Mouse (Mus musculus) splenic B cell, adult 2 months (primary cell): ENCODE results near the gene Nr2e1.

ENCODE experiments used
- DNase-seq: peaks from one replicate; pipeline ENCODE4 v3.0.0-alpha.2; 2011; ENCODE audit warnings: low read depth, low spot score
- H3K27me3 ChIP-seq: 2 replicates; pipeline ENCODE4 v1.6.1; 2012; ENCODE audit warnings: mild to moderate bottlenecking, low read length, moderate library complexity, mixed read lengths; ENCODE audit not compliant: control insufficient read depth, poor library complexity, insufficient read depth, severe bottlenecking
- H3K36me3 ChIP-seq: 2 replicates; pipeline ENCODE4 v1.6.1; 2012; ENCODE audit warnings: mild to moderate bottlenecking, low read length, moderate library complexity, mixed read lengths; ENCODE audit not compliant: control insufficient read depth, poor library complexity, insufficient read depth, severe bottlenecking

Nr2e1 gene

GRCm38 (mm10) chr10:42580951-42581277, 2.5 kb downstream of the Nr2e1 start:
- Histone ChIP-seq H3K36me3 (no peaks in the 10 kb centered on the region), H3K27me3 (peaks cover 6% of the 10 kb centered on the region; the same call in 1 of the 2 replicates)
- DNase-seq, result no peak

GRCm38 (mm10) chr10:42580131-42580950, 3.1 kb downstream of the Nr2e1 start:
- Histone ChIP-seq H3K36me3 (no peaks in the 10 kb centered on the region), H3K27me3 (peaks cover 6% of the 10 kb centered on the region; the same call in 1 of the 2 replicates)
- DNase-seq, result no peak

GRCm38 (mm10) chr10:42579475-42580130, 3.8 kb downstream of the Nr2e1 start:
- Histone ChIP-seq H3K27me3 (peaks cover 6% of the 10 kb centered on the region; the same call in 1 of the 2 replicates), H3K36me3 (no peaks in the 10 kb centered on the region)
- no peak for DNase-seq

- Histone ChIP-seq H3K36me3 (no peaks in the 10 kb centered on the region), H3K27me3 (peaks cover 3% of the 10 kb centered on the region; the same call in 1 of the 2 replicates)
- DNase-seq, result no peak
Observed at GRCm38 (mm10) chr10:42578698-42579474, 4.5 kb downstream of the Nr2e1 start.

- no peak for DNase-seq
- Histone ChIP-seq H3K27me3 (peaks cover 3% of the 10 kb centered on the region; the same call in 1 of the 2 replicates), H3K36me3 (no peaks in the 10 kb centered on the region)
Observed at GRCm38 (mm10) chr10:42578281-42578675, 5.2 kb downstream of the Nr2e1 start.

- no peaks in the 10 kb centered on the region for H3K36me3 ChIP-seq
- DNase-seq, result no peak
Observed at GRCm38 (mm10) chr10:42577525-42578280, 5.7 kb downstream of the Nr2e1 start.

GRCm38 (mm10) chr10:42574639-42575038, 8.8 kb downstream of the Nr2e1 start:
- DNase-seq, result no peak
- Histone ChIP-seq H3K36me3 (no peaks in the 10 kb centered on the region), H3K27me3 (no peaks in the 10 kb centered on the region; the same call in 1 of the 2 replicates)

More at GRCm38 (mm10) chr10:42577525-42578280, 5.7 kb downstream of the Nr2e1 start:
- H3K27me3 ChIP-seq, result peaks cover 3% of the 10 kb centered on the region; the same call in 1 of the 2 replicates

- H3K27me3 ChIP-seq, result no peaks in the 10 kb centered on the region; the same call in 1 of the 2 replicates
- no peak for DNase-seq
Observed at GRCm38 (mm10) chr10:42572971-42573370, 10.5 kb downstream of the Nr2e1 start.

GRCm38 (mm10) chr10:42572567-42572966, 10.9 kb downstream of the Nr2e1 start:
- DNase-seq, result no peak
- H3K36me3 ChIP-seq, result no peaks in the 10 kb centered on the region
- no peaks in the 10 kb centered on the region; the same call in 1 of the 2 replicates for H3K27me3 ChIP-seq

More at GRCm38 (mm10) chr10:42572971-42573370, 10.5 kb downstream of the Nr2e1 start:
- H3K36me3 ChIP-seq, result no peaks in the 10 kb centered on the region

GRCm38 (mm10) chr10:42562272-42562671, 21.2 kb downstream of the Nr2e1 start:
- no peaks in the 10 kb centered on the region for H3K27me3 ChIP-seq
- no peaks in the 10 kb centered on the region for H3K36me3 ChIP-seq
- DNase-seq, result peak; percentile 13

- H3K27me3 ChIP-seq, result no peaks in the 10 kb centered on the region
- H3K36me3 ChIP-seq, result no peaks in the 10 kb centered on the region
- no peak for DNase-seq
Observed at GRCm38 (mm10) chr10:42559581-42560200, 23.7 kb downstream of the Nr2e1 start.

GRCm38 (mm10) chr10:42546507-42546906, 36.9 kb downstream of the Nr2e1 start:
- Histone ChIP-seq H3K36me3 (no peaks in the 10 kb centered on the region), H3K27me3 (no peaks in the 10 kb centered on the region)
- no peak for DNase-seq

GRCm38 (mm10) chr10:42545707-42546503, 37.5 kb downstream of the Nr2e1 start:
- no peaks in the 10 kb centered on the region for H3K27me3 ChIP-seq
- DNase-seq, result no peak
- H3K36me3 ChIP-seq, result no peaks in the 10 kb centered on the region
